Mouse (Mus musculus): ENCODE measurements around the gene Ttll11. TPM values are rescaled to one million over a fixed set of nuclear protein-coding genes. Genes with fewer than 3 reads are reported as not detected.

Gene Ttll11
- polyA plus RNA-seq, 2 experiments, result 1.2 to 2.5 TPM

DNA sequence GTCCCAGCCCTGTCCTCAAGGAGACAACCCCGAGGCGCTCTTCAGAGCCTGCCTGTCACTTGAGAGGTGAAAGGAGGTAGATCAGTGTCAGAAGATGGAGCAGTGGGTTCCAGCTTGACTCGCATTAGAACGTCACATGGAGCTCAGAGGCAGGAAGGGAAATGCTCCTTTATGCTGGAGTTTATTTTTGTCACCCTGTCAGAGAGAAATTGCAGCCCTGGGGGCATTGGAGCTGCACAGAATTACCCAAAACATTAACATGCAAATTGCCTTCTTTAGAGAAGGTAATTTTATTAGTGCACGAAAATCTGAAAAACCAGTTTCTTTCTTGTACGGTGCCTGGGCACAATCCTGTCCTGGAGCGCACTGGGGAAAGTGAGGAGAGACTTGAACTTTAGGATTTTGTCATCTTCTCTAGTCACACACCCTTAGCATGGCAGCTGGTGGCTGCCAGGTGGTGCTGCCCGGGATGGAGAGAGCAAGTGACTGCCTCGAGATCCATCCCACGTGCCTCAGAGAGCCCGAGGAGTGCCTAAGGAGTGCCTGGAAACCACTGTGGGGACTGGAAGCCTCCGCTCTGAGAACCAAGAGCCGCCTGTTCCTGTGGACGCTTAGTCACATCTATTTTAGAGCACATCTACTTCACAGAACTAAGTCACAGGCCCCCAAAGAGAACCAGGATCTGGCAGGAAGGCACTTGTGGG is 211.7 kb downstream of the Ttll11 start:
- Histone ChIP-seq H3K36me3 (ENCODE audit: control insufficient read depth, insufficient read depth, low read length) (no peaks in the 10 kb centered on the region), H3K4me3 (replicated peaks; ENCODE audit: low read length) (no peak overlapping the region), H3K9me3 (ENCODE audit: control insufficient read depth, low read length) (no peaks in the 10 kb centered on the region), H3K4me1 (ENCODE audit: control insufficient read depth, insufficient read depth, low read length) (0 out of 2 replicates have a peak, but pooled peaks cover 2% of the 10 kb centered on the region), H3K9ac (ENCODE audit: low read depth, low read length, severe bottlenecking) (no peak overlapping the region), H3K27me3 (ENCODE audit: control insufficient read depth, insufficient read depth, low read length) (no peaks in the 10 kb centered on the region), H3K27ac (replicated peaks; ENCODE audit: low read depth, low read length) (no peak overlapping the region), H3K4me2 (replicated peaks; ENCODE audit: low read depth, low read length, severe bottlenecking) (no peak overlapping the region)
- no peak for TF ChIP-seq POLR2A (IDR thresholded peaks at IDR 0.05; ENCODE audit: borderline replicate concordance, extremely low read depth, insufficient read depth, insufficient read length)
- ATAC-seq (ENCODE audit: low FRiP score, low read depth) (no peak), DNase-seq (ENCODE audit: low spot score) (no peak)
- 34% methylated on average over 14 of the region's 14 CpGs for WGBS

DNA sequence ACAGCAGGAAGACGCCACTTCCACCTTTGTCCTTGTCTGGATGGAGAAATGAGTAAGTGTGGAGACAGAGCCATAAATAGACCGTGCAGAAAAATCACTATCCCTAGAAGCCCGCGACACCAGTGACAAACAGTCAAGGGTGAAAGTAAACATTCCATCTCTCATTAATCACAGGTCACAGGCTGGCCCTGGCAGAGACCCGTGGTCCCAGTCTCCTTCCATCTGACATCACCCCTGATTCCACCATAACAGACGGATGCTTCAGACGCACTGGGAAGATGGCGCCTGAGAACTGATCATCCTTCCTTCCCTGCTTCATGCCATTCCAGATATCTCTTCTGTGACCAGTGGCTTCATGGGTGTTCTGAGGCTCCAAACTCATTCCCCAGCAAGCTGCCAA is 215.4 kb downstream of the Ttll11 start:
- Histone ChIP-seq H3K27ac (replicated peaks; ENCODE audit: low read depth, low read length) (no peak overlapping the region), H3K27me3 (ENCODE audit: control insufficient read depth, insufficient read depth, low read length) (no peaks in the 10 kb centered on the region), H3K4me3 (replicated peaks; ENCODE audit: low read length) (no peak overlapping the region), H3K36me3 (ENCODE audit: control insufficient read depth, insufficient read depth, low read length) (no peaks in the 10 kb centered on the region), H3K4me2 (replicated peaks; ENCODE audit: low read depth, low read length, severe bottlenecking) (no peak overlapping the region), H3K4me1 (ENCODE audit: control insufficient read depth, insufficient read depth, low read length) (no peaks in the 10 kb centered on the region), H3K9ac (ENCODE audit: low read depth, low read length, severe bottlenecking) (no peak overlapping the region), H3K9me3 (ENCODE audit: control insufficient read depth, low read length) (no peaks in the 10 kb centered on the region)
- no peak for DNase-seq (ENCODE audit: low spot score)
- WGBS, result 77% methylated on average over 8 of the region's 8 CpGs
- no peak for TF ChIP-seq POLR2A (IDR thresholded peaks at IDR 0.05; ENCODE audit: borderline replicate concordance, extremely low read depth, insufficient read depth, insufficient read length)
- no peak for ATAC-seq (ENCODE audit: low FRiP score, low read depth)

DNA sequence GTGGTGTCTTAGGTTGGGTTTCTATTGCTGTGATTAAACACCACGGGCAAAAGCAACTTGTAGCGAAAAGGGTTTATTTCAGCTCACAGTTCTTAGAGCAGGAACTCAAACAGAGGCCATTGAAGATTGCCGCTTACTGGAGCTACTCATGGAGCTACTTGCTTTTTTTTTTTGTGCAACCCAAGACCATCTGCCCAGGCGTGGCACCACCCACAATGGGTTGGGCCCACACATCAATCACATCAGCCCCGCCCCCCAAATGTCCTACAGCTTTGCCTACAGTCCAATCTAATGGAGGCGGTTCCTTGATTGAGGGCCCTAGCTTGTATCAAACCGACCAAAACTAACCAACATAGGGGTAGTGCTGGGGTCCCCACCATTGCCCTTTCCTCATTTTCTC is 215.9 kb downstream of the Ttll11 start:
- ATAC-seq (ENCODE audit: low FRiP score, low read depth) (no peak), DNase-seq (ENCODE audit: low spot score) (no peak)
- Histone ChIP-seq H3K9ac (ENCODE audit: low read depth, low read length, severe bottlenecking) (no peak overlapping the region), H3K27ac (replicated peaks; ENCODE audit: low read depth, low read length) (no peak overlapping the region), H3K4me1 (ENCODE audit: control insufficient read depth, insufficient read depth, low read length) (no peaks in the 10 kb centered on the region), H3K9me3 (ENCODE audit: control insufficient read depth, low read length) (no peaks in the 10 kb centered on the region), H3K4me2 (replicated peaks; ENCODE audit: low read depth, low read length, severe bottlenecking) (no peak overlapping the region), H3K27me3 (ENCODE audit: control insufficient read depth, insufficient read depth, low read length) (no peaks in the 10 kb centered on the region), H3K4me3 (replicated peaks; ENCODE audit: low read length) (no peak overlapping the region), H3K36me3 (ENCODE audit: control insufficient read depth, insufficient read depth, low read length) (no peaks in the 10 kb centered on the region)
- 91% methylated on average over 7 of the region's 7 CpGs for WGBS
- no peak for TF ChIP-seq POLR2A (IDR thresholded peaks at IDR 0.05; ENCODE audit: borderline replicate concordance, extremely low read depth, insufficient read depth, insufficient read length)

DNA sequence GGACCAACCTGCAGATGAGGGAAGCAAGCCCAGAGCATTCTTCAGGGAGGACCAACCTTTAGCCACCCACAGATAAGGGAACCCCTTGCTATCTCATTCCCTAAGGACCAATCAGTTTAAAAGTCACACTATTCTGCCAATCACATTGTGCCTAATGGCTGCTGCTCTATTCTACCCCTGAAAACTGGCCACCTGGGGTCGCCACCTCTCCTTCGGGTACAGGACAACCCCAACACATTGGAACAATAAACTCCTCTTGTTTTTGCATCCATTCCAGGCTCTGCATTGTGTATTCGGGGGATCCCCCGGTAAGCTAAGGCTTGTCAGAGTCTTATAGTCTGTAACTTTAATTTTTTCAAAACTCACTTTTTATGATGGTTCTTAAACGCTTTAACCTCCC is 218.3 kb downstream of the Ttll11 start:
- 81% methylated on average over 5 of the region's 5 CpGs for WGBS
- no peak for TF ChIP-seq POLR2A (IDR thresholded peaks at IDR 0.05; ENCODE audit: borderline replicate concordance, extremely low read depth, insufficient read depth, insufficient read length)
- H3K9ac ChIP-seq (ENCODE audit: low read depth, low read length, severe bottlenecking), result no peak overlapping the region
- no peak overlapping the region for H3K4me2 ChIP-seq (replicated peaks; ENCODE audit: low read depth, low read length, severe bottlenecking)
- H3K9me3 ChIP-seq (ENCODE audit: control insufficient read depth, low read length), result no peaks in the 10 kb centered on the region
- no peak overlapping the region for H3K27ac ChIP-seq (replicated peaks; ENCODE audit: low read depth, low read length)
- no peaks in the 10 kb centered on the region for H3K36me3 ChIP-seq (ENCODE audit: control insufficient read depth, insufficient read depth, low read length)
- H3K27me3 ChIP-seq (ENCODE audit: control insufficient read depth, insufficient read depth, low read length), result no peaks in the 10 kb centered on the region
- ATAC-seq (ENCODE audit: low FRiP score, low read depth), result no peak
- no peak for DNase-seq (ENCODE audit: low spot score)
- H3K4me3 ChIP-seq (replicated peaks; ENCODE audit: low read length), result no peak overlapping the region
- H3K4me1 ChIP-seq (ENCODE audit: control insufficient read depth, insufficient read depth, low read length), result no peaks in the 10 kb centered on the region

DNA sequence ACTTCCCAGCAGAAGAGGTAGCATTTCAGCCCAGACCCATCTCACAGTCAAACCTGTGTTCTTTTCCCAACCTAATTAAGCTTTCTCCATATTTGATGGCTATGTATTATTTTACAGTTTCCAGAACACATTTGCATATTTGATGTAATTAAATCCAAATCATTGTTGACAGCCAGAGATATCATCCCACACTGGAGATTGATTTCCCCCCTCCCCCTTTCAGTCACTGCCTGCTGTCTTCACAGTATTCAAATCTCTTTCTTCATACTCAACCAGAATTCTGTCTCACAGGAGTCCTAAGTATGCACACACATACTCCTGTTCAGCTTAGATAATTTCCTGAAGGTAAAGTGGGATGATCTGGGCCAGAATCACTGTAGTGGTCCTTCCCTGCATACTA is 218.8 kb downstream of the Ttll11 start:
- H3K27ac ChIP-seq (replicated peaks; ENCODE audit: low read depth, low read length), result no peak overlapping the region
- no peaks in the 10 kb centered on the region for H3K9me3 ChIP-seq (ENCODE audit: control insufficient read depth, low read length)
- H3K4me1 ChIP-seq (ENCODE audit: control insufficient read depth, insufficient read depth, low read length), result no peaks in the 10 kb centered on the region
- no peaks in the 10 kb centered on the region for H3K36me3 ChIP-seq (ENCODE audit: control insufficient read depth, insufficient read depth, low read length)
- H3K4me3 ChIP-seq (replicated peaks; ENCODE audit: low read length), result no peak overlapping the region
- no peak overlapping the region for H3K9ac ChIP-seq (ENCODE audit: low read depth, low read length, severe bottlenecking)
- TF ChIP-seq POLR2A (IDR thresholded peaks at IDR 0.05; ENCODE audit: borderline replicate concordance, extremely low read depth, insufficient read depth, insufficient read length), result no peak
- no peaks in the 10 kb centered on the region for H3K27me3 ChIP-seq (ENCODE audit: control insufficient read depth, insufficient read depth, low read length)
- no peak overlapping the region for H3K4me2 ChIP-seq (replicated peaks; ENCODE audit: low read depth, low read length, severe bottlenecking)
- DNase-seq (ENCODE audit: low spot score) (no peak), ATAC-seq (ENCODE audit: low FRiP score, low read depth) (no peak)
